Mouse (Mus musculus) adrenal gland, adult (tissue): ENCODE results near the gene Igflr1.
A peak's percentile ranks its signal among the peaks of the same experiment; 100 is the strongest.

ENCODE experiments used
- DNase-seq, 2 experiments: peaks; one replicate each; pipeline ENCODE4 v3.0.0; 2022 to 2023; ENCODE audit warnings: low spot score in 1 of 2; ENCODE audit not compliant: inconsistent age in 2 of 2

Igflr1 gene

DNA sequence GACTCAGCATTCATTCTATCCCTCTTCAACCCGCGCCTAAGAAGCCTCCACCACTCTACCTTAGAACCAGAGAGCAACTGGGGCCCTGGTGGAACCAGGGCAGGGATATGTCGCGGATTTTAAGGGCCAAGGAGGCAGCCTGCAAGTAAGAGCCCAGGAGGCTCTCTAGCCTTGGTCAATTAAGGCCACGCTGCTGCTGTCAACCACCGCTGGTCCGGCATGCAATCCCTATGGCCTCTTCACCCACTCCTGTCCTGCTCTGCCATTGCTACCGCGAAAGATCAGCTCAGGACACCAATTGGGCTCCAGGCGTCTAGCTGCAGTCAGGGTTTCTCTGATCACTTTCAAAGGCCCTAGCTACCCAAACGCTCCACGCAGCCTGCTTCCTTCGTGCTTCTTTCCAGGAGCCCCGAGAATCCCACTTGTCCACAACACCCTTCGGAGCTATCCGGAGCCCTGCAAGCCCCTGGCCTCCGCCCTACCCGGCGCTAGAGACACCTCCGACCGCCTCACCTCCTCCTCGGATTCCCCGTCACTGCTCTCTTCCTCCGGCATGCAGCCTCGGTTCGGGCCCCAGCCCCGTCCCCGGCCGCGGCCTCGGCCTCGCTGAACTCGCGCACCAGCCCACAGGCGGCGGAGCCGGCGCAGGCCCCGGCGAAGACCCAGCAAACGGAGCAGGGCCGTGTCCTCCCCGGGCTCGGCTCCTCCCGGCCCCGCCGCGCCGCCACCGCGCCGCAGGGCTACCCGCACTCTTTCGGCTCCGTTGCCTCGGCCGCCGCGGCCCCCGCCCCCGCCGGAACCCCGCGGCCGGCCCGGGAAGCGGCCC, 22.8 kb downstream of the Igflr1 start:
- DNase-seq: peak in 1 of 2 experiments; percentile 91

DNA sequence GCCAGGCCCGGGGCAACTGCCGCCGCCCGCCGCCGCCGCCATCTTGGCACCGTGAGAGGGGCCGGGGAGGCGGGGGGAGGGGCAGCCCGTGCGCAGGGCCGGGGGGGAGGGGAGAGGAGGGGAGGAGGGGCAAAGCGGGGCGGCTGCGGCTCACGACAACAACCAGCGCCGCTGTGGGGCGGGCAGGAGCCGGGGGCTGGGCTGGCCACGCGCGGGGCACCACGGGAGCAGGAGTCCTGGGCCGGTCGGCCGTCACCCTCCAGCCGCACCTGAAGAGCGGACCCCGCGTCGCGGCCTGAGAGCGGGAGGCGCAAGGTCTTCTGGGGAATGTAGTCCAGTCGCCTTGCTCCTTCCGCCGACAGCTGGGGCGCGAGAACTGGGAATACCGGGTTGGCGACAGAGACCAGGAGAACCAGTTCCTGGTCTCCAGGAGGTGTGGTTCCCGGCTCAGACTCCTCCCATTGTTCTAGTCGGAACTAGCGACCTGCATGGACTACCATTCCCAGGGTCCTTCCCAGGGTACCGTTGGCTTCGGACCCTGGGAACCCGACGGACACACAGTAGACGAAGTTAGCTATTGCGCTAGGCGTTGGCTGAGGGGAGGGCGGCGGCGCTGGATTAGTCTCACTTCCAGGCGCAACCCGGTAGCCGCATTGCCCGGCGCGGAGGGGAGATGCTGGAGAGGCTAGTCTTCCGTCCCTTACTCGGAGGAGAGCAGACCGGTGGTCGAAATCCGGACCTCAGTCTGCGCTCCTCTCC, 23.6 kb downstream of the Igflr1 start, which contains the start of gene Kmt2b:
TSS of gene Kmt2b (minus strand) at position 51 of the 759 bp plus-strand sequence.
- peak; percentile 99 for DNase-seq

DNA sequence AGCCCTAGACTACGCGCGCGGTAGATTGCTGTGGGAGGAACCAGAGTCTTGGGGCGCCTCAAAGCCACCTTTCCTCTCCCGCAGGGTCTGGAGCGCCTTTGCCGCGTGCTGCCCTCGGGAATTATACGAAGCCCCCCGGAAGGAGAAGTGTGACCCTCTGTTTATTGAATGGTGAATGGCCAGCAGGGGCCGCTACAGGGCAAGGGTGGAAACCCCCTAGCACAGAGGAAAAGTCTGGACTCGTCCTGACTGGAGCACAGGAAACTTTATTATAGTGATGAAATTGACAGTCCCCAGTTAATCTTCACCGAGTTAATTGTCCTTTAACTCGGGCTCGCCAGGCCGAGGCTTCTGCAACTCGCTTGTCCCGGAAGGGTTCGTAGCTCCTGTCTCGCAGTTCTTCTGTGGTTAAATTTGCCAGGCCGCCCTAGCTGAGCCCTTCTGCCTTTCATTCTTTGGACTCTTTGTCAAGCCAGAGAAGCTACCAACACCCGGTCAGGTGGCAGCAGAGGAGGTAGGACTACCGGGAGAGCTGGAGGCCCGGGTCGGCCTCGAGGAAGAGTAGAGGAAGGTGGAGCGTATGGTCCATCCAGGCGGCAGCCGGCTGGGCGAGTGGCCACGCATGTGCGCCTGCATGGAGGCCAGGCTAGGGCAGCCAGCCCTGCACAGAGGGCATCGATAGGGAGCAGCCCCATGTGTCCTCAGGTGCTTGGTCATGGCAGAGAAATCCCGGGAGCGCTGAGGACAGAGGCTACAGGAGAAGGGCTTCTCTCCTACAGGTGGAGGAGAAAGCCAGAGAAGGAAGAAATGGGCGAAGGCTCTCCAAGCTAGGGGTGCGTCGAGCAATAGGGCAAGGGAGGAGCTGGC, 24.4 kb downstream of the Igflr1 start:
- peak; percentile 87 to 96 for DNase-seq

DNA sequence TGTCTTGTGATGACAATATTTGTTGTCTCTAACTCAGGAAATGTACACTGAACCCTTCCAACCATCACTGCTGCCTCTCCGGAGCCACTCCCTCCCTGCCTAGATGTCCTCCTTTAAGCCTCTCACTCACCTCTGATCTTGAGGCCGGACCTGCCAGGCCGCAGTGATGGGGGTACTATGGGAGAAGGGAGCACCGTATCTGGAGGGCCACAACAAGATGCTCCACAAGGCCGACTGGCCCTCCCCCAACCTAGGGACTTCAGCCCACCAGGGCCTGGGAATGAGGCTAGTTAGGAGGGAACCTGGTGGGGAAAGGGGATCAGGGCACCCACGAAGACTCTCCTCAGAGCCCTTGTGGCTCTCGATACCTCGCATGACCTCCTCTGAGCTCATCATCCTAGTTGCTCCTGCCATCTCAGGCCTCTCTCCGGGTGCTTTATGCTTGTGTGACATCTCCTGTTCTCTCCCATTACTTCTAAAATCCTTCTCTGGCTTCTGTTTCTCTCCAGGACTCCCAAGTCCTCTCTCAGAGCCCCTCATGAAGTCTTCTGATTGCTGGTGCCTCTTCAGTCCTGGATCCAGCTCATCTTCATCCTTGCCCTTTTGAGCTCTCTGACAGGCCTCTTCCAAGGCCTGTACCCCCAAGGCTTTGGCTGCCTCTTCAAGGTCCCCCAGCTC, 25.8 kb downstream of the Igflr1 start:
- DNase-seq: peak in 1 of 2 experiments; percentile 67

DNA sequence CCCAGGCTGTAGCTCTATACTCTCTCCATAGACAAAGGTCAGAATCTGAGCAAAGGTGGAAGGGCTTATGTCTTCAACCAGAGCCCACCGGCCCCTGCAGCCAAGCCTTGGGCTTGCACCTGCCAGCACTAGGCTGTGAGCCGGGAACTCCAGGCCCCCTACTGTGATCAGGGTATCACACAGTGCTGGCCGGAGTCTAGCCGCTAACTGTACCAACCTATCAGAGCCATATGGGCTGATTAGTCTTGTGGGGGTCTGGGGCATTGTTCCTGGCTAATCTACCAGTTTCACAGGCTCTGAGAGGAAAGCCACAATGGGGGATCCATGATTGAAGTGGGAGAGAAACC, 26.4 kb downstream of the Igflr1 start:
- DNase-seq: no peak

DNA sequence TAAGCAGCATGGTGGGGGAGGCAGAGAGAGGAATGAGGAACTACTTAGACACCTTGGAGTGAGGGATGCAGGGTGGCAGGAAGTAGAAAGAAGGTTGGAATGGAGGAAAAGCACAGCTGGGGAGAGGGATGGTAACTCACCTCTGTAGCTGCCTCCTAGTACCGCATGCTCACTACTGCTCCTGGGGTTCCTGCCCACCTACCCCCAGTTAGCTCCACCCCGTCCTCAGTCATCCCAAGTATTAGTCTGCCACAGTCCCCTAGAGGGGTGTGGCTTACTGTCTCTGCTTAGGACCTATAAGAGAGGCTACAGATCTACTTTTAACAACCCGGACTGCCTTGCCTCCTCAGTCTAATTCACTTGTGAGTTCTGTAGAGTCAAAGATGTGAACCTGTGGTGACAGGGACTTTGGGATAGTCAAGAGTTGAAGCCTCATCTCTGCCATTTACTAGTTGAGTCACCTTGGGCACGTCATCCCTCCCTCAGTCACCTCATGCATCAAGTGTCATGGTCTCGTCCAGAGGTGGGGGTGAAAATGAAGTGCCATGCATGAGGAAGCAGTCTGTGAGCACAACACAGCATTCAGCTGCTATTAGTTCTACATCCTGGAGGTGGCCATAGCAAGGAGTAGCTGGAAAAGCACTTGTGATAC, 27.7 kb downstream of the Igflr1 start:
- peak in 1 of 2 experiments; percentile 69 for DNase-seq

DNA sequence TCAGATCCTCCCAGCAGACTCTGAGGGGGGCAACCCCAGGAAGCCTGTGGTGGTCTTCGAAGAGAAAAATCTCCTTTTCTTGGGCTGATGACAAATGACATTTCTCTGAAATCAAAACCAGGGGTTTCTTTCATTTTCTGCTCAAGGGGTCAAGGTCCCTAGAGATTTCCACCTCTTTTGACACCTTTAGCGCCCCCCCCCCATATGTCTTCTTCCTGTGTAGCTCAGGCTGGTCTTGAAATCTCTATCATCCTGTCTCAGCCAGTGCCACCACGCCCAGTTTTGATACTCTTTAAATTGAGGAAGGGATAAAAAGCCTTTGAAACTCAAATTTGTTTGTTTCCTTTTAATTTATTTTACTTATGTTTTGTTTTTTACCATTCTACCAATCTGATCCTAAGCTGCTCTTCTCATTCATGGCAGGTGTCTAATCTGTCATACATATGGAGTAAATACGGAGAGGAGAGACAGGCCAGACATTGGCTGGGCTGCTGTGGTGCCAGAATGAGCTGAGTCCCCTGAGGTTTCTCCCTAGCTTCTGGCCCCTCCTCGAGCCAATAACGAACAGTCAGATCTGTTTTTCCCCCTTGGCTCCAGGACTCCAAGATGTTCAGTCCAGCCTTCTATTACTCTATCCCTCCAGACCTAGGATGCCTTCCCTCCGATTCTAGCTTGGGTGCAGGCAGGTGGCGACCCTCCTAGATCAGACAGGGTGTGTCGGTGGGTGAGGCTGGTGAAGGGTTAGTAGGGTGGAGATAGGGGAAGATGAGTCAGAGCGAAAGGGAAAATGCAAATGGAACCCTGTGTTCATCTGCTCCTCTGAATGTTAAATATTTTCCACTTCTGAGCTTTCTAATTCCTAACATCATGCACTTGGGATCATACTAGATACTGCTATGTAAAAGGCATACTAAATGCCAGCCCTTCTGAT, 28.6 kb downstream of the Igflr1 start:
- DNase-seq: no peak

DNA sequence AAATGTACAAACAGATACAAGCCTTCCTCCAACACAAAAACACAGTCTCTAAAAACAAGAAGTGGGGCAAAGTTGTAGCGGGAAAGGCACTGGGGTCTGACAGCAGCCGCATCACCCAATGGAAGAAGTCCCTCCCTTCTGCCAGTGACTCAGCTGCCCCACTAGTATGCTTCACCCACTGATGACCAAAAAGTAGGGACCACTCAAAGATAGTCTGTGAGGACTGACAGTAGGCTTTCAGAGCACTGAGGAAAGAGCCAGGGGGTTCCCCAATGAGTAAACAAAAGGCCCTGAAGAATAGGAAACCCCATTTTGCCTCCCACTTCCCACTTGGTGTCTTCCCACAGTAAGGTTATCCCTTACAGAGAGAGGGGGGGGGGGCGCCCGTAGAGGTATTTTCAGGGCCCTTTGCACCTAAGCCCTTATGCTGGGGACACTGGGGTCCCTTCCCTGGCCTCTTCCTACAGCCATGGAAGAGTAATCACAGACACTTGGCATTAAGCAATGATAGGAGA, 29.3 kb downstream of the Igflr1 start:
- DNase-seq: no peak

DNA sequence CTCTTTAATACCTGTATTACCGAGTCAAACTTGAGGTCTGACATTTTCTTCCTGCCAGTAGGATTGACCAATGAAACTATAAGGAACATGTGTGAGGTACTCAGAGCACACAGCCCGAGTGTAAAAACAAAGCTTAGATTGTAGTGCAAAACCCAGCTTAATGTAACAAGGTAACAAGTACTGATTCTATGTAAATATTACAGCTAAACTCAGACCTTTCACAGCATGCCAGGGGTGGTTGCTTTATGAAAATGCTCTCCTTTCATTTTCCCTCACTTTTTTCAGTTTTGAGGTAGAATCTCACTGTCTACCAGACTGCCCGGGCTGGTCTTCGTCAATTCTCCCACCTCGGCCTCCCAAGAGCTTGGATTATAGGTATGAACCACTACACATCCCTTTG, 30.9 kb downstream of the Igflr1 start:
- DNase-seq: no peak

DNA sequence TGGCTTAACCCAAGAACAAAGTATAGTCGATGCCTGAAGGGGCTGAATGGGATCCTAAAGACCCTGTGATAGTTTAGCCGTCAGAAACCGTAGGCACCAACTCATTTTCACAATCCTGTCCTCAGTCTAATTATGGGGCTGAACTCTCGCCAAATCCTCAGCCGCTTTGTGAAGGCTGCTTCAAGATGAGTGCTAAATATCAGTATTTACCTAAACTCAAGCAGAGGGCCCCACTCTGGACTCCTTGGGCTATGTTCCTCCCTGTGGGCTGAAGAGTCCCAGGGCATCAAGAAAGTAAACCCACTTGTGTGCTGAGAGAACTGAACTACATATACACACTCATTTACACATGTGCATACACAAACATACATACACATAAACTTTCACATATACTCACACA, 31.6 kb downstream of the Igflr1 start:
- no peak for DNase-seq

DNA sequence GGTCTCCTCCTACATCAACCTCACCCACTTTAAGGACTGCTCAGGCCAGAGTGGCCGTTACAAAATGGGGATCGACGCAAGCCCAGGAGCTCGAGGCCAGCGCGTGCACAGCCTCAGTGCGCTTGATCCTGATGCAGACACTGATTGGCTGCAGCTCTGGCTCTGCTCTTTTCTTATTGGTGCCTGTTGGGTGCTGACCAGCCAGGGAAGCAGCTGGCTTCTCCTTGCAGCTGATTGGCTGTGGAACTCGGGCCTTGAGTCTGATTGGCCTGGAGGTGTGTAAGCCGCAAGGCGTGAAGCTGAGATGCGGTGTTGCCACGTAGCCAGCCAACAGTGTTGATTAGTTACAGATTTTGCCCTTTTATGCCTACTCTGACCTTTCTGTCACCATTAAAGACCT, 33.6 kb downstream of the Igflr1 start, which contains the start of gene Zbtb32:
TSS of gene Zbtb32 (minus strand) at position 124 of the 400 bp plus-strand sequence.
- no peak for DNase-seq

DNA sequence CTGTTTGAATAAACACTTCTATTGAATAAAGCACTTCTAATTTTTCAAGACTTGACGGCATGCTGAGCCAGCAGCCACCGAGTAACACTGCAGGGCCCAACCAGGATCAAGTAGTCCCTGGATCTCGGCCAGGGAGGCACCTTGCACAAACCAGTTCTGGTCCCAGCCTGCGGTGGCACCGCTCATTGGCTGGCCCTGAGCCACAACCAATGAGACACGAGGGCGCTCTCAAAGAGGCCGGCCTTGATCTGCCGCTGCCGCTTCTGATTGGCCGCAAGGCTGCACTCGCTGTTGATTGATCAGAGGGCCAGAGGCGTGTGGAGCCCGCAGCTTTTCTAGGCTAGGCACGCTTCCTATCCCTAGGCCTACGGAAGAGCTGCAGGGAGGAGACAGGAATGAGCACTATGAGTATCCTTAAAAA, 34.7 kb downstream of the Igflr1 start:
- peak; percentile 95 to 96 for DNase-seq

DNA sequence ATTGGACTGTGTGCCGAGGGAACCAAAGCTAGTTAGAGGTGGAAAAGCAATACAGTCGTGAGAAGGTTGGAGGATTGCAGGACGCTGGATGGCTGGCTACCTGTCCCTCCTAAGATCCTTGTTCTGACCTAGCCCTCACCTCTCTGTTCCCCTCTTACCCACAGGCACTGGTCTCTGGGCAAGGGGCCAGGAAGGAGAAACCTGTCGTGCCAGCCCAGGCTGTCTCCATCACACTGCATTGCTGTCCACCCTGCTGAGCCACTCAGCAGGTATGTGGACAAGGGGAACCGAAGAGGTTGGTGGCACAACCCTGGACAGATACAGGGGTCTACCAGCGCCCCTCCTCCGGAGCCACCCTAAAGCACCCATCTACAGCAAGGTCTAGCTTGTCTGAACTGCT, 35.4 kb downstream of the Igflr1 start:
- DNase-seq: no peak

DNA sequence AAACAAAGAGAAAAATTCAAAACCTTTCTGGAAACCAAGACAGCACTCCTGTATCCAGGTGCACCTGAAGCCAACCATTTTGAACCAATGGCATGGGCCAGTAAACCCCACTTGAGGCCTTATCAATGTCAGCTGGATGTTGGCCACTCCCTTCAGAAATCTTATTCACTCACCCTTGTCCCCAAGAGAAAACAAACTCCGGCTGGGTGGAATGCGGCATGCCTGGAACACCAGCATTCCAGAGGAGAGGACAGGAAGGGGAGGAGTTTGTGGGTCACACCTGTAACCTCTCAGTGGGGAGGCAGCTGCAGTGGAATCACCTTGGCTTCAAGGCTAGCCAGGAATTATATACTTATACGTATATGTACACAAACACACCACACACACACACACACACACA, 37.4 kb downstream of the Igflr1 start:
- no peak for DNase-seq

DNA sequence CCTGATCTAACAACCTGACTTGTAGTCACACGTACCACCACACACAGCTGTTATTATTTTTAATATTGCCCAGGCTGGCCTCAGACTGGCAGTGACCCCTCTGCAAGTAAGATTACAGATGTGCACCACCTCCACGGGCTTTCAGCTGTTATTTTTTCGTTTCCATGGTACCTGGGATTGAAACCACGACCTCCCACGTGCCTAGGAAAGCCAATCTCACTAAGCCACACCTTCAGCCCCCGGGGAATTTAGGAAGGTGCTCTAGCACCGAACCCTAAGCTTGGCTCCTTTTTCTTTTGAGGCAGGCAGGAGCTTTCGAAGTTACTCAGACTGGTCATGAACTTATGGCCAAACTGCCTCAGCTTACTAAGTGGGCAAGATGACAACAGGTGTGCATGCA, 39.2 kb downstream of the Igflr1 start:
- no peak for DNase-seq

DNA sequence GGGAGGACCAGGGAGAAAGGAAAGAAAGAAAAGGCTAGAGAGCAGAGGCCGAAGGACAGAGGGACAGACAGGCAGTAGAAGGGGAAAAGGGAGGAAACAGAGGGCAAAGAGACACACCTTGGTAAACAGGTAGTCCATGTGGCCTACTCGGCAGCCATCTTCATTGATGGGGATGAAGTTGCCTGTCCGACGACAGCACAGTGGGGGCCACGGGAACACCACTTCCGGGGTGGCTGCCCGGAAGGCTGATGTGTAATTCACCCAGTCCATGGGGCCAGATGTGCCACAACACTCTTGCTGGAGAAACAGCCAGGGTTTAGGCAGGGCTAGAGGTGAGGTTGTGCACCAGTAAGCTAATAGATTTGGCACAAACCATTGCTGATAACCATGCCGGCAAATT, 39.7 kb downstream of the Igflr1 start:
- DNase-seq: no peak

DNA sequence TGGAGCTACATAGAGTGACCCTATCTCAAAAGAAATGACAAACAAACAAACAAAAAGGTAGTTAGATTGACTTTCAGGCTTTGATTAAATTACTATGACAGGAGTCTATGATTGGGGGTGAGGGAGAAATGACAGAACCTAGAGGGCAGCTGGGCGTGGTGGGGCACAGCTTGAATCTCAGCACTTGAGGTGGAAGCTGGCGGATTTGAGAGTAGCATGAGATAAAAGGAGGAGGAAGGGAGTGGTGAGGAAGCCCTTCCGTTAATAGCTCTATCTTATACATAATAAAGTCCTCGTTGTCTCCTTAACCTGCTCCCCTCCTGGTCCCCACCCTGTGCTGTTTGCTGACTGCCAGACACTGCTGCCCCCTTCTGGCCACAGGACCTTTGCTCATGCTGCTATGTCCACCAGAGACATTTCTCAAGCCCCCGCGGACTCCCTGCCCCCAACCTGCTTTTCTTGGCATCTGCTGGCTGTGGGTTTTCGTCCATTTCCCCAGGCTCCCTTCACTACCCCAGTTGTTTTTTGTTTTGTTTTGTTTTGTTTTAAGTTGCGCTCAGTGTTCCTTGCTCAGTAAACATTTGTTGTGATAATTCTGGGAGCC, 42.6 kb downstream of the Igflr1 start:
- DNase-seq: peak in 1 of 2 experiments; percentile 76

DNA sequence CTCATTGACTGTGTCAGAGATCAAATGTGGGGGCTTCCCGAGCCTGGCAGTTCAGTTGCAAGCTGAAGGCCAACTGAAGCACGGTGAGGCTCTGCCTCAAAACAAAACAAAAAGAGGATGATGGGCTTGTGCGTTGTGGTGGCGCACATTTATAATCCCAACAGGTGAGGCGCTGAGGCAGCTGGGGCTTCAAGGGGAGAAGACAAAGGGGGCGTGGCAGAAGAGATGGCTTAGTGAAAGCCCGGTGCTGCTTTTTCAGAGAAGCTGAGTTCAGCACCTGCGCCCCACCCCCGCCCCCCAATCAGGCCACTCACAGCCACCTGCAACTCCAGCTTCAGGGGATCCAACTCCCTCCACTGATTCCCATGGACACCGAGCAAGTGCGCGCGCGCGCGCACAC, 43.2 kb downstream of the Igflr1 start:
- DNase-seq: no peak
